Mouse (Mus musculus) hindbrain, embryonic 12.5 days (tissue): Measurements from ENCODE around the gene Dtnbp1. TPM values are rescaled to one million over a fixed set of nuclear protein-coding genes. Genes with fewer than 3 reads are reported as not detected.

Experiments used
- ATAC-seq: fragments of 200-750 bp; cut with Nextera tagmentation; 2 replicates; pipeline ENCODE4 v1.8.0; 2017; ENCODE audit warnings: moderate TSS enrichment; ENCODE audit not compliant: low FRiP score
- H3K27ac ChIP-seq: fragments of 300-500 bp; sonication (generic); 2 replicates; pipeline ENCODE4 v1.5.1; 2016; ENCODE audit warnings: mild to moderate bottlenecking
- H3K27me3 ChIP-seq: fragments of 300-500 bp; sonication (generic); 2 replicates; pipeline ENCODE4 v1.6.1; 2016; ENCODE audit warnings: mild to moderate bottlenecking
- H3K36me3 ChIP-seq: fragments of 300-500 bp; sonication (generic); 2 replicates; pipeline ENCODE4 v1.6.1; 2016; ENCODE audit warnings: mild to moderate bottlenecking
- H3K4me1 ChIP-seq: fragments of 300-500 bp; sonication (generic); 2 replicates; pipeline ENCODE4 v1.6.1; 2016
- H3K4me2 ChIP-seq: fragments of 300-500 bp; sonication (generic); replicated peaks from 2 replicates; pipeline ENCODE4 v1.6.1; 2016; ENCODE audit warnings: mild to moderate bottlenecking
- H3K4me3 ChIP-seq: fragments of 300-500 bp; sonication (generic); 2 replicates; pipeline ENCODE4 v1.5.1; 2016; ENCODE audit warnings: mild to moderate bottlenecking
- H3K9ac ChIP-seq: fragments of 300-500 bp; sonication (generic); 2 replicates; pipeline ENCODE4 v1.6.1; 2016; ENCODE audit warnings: mild to moderate bottlenecking, moderate library complexity
- H3K9me3 ChIP-seq: fragments of 300-500 bp; sonication (generic); replicated peaks from 2 replicates; pipeline ENCODE4 v1.6.1; 2016; ENCODE audit warnings: mild to moderate bottlenecking
- WGBS: fragments of 180-500 bp; shearing (Covaris S2); methylation state at CpG from one replicate; pipeline ENCODE4 v1.1.7; 2016; 5-methylcytosine and 5-hydroxymethylcytosine counted together
- polyA plus RNA-seq: library from polyadenylated mRNA; unstranded; fragments of >200 nt; fragmentation: Nextera tagmentation; extraction: Ambion mirVana; gene quantifications from 2 replicates; pipeline ENCODE4 v1.2.1, GENCODE M21; 2016

Dtnbp1 gene
- polyA plus RNA-seq, 1 experiment from 2014 or later, result 81.6 TPM

GRCm38 (mm10) chr13:44886221-44886620 is 115.7 kb downstream of the Dtnbp1 start:
- Histone ChIP-seq H3K4me1 (0 out of 2 replicates have a peak, but pooled peaks cover 5% of the 10 kb centered on the region), H3K4me3 (no peak overlapping the region), H3K27ac (no peak overlapping the region), H3K4me2 (no peak overlapping the region), H3K9me3 (no peaks in the 10 kb centered on the region), H3K27me3 (no peaks in the 10 kb centered on the region), H3K36me3 (peaks cover 3% of the 10 kb centered on the region; the same call in 1 of the 2 replicates), H3K9ac (no peak overlapping the region)
- ATAC-seq, result no peak
- 100% methylated on average over 2 of the region's 2 CpGs for WGBS

GRCm38 (mm10) chr13:44881001-44881400 is 120.9 kb downstream of the Dtnbp1 start:
- Histone ChIP-seq H3K4me2 (no peak overlapping the region), H3K4me3 (no peak overlapping the region), H3K27ac (no peak overlapping the region), H3K36me3 (peaks cover 7% of the 10 kb centered on the region; the same call in 1 of the 2 replicates), H3K27me3 (no peaks in the 10 kb centered on the region), H3K9ac (no peak overlapping the region), H3K4me1 (peaks cover 29% of the 10 kb centered on the region), H3K9me3 (no peaks in the 10 kb centered on the region)
- WGBS, result 81% methylated on average over 4 of the region's 4 CpGs
- ATAC-seq, result no peak

- WGBS, result 69% methylated on average over 2 of the region's 2 CpGs
- Histone ChIP-seq H3K27ac (no peak overlapping the region), H3K9me3 (no peaks in the 10 kb centered on the region), H3K4me1 (peaks cover 24% of the 10 kb centered on the region), H3K36me3 (0 out of 2 replicates have a peak, but pooled peaks cover 13% of the 10 kb centered on the region), H3K4me2 (no peak overlapping the region), H3K9ac (no peak overlapping the region), H3K27me3 (no peaks in the 10 kb centered on the region), H3K4me3 (no peak overlapping the region)
- ATAC-seq, result no peak
Observed at GRCm38 (mm10) chr13:44876799-44877198, 125.1 kb downstream of the Dtnbp1 start.

Other genes starting within 250 kb of the Dtnbp1 start
- gene Gm9817, start 76.5 kb upstream of the Dtnbp1 start, polyA plus RNA-seq, result not detected in 2 replicates